Mouse (Mus musculus): Measurements from ENCODE around the gene Acbd3. TPM values are rescaled to one million over a fixed set of nuclear protein-coding genes. Genes with fewer than 3 reads are reported as not detected.

The Acbd3 gene
- total and polyA plus RNA-seq, 3 experiments = 14.5 to 23.5 (median 22.4) TPM

DNA sequence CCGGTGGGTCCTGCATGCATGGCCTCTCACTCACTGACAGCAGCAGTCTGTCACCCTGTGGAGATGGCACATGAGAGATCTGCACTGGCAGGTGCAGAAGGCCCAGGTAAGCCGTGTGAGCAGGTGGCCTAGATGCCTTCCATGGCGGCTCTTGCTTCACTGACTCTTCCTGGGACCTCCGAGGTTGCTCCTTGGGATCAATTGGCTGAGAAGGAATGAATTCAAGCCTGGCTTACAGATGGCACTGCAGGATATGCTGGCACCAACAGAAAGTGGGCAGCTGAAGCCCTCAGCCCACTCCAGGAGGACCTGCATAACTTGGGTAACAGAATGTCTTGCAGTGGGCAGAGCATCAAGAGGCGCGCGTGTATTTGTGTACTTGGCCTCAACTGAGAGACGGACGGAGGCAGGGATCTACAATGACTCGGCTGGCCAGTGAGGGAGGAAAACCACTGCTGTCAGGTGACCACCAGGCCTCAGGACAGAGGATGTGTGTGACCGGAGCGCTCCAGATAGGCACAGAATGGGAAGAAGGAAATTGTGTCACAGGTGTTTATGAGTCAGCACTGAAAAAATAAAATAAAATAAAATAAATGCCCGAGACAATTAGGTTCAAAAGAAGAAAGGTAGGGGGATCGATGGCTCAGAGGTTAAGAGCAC, 66.1 kb downstream of the Acbd3 start:
- H3K4me2 ChIP-seq (ENCODE audit: insufficient read depth, low read depth, poor library complexity, severe bottlenecking) = no peak overlapping the region
- no peak overlapping the region for H3K9ac ChIP-seq (ENCODE audit: insufficient read depth, low read depth)
- H3K27ac ChIP-seq (ENCODE audit: insufficient read depth, low read depth) = no peak overlapping the region
- H3K27me3 ChIP-seq (replicated peaks) = no peaks in the 10 kb centered on the region
- dilution Hi-C loops (cut with MboI; ENCODE audit: extremely low pct_ligation_motif_present, extremely low pct_unique_long_range_greater_than_20kb, low sequenced_read_pairs) (no loop called here), in situ Hi-C loops (cut with MboI; ENCODE audit: low pct_ligation_motif_present, low pct_unique_long_range_greater_than_20kb, low sequenced_read_pairs) (no loop called here)
- no peaks in the 10 kb centered on the region for H3K79me2 ChIP-seq (replicated peaks; ENCODE audit: control insufficient read depth, extremely low read depth, insufficient read depth, poor library complexity, severe bottlenecking)
- no peak overlapping the region for H3K4me3 ChIP-seq (replicated peaks in 1 of 3; ENCODE audit: low read depth in 2 of 3, low read length in 2 of 3, poor library complexity in 1 of 3)
- no peak for TF ChIP-seq POLR2A (IDR thresholded peaks at IDR 0.05; ENCODE audit: low read depth, low read length)
- TF ChIP-seq IRF4 (IDR thresholded peaks at IDR 0.05; ENCODE audit: low read depth, low read length) = no peak
- TF ChIP-seq JUN (IDR thresholded peaks at IDR 0.05; ENCODE audit: insufficient read depth, low read depth, low read length) = no peak
- TF ChIP-seq CTCF (conservative IDR thresholded peaks at IDR 0.05 in 1 of 2, IDR thresholded peaks at IDR 0.05 in 1 of 2; ENCODE audit: low read depth in 2 of 2, low read length in 2 of 2) = no peak
- no peak for TF ChIP-seq MAX (IDR thresholded peaks at IDR 0.05; ENCODE audit: low read length)
- no peak for TF ChIP-seq MAZ (IDR thresholded peaks at IDR 0.05; ENCODE audit: low read depth, low read length)
- TF ChIP-seq RCOR1 (conservative IDR thresholded peaks at IDR 0.05; ENCODE audit: low read depth, low read length) = no peak
- TF ChIP-seq CHD2 (IDR thresholded peaks at IDR 0.05; ENCODE audit: low read length) = no peak
- TF ChIP-seq POLR2AphosphoS2 (IDR thresholded peaks at IDR 0.05; ENCODE audit: low read depth, low read length) = no peak
- TF ChIP-seq NELFE (IDR thresholded peaks at IDR 0.05; ENCODE audit: low read depth, low read length) = no peak
- no peak for TF ChIP-seq ZC3H11A (IDR thresholded peaks at IDR 0.05; ENCODE audit: low read depth, low read length)
- no peak for TF ChIP-seq ZNF384 (IDR thresholded peaks at IDR 0.05; ENCODE audit: low read depth, low read length)
- TF ChIP-seq JUND (conservative IDR thresholded peaks at IDR 0.05; ENCODE audit: low read depth, low read length) = no peak
- no peak for TF ChIP-seq UBTF (IDR thresholded peaks at IDR 0.05; ENCODE audit: low read depth, low read length)
- TF ChIP-seq MXI1 (IDR thresholded peaks at IDR 0.05; ENCODE audit: low read depth, low read length) = no peak
- TF ChIP-seq GABPA (IDR thresholded peaks at IDR 0.05; ENCODE audit: insufficient replicate concordance, low read depth, low read length) = no peak
- TF ChIP-seq NRF1 (IDR thresholded peaks at IDR 0.05; ENCODE audit: low read depth, low read length) = no peak
- no peak for DNase-seq (ENCODE audit: extremely low read depth)
- no peaks in the 10 kb centered on the region for H3K36me3 ChIP-seq (replicated peaks in 1 of 2; ENCODE audit: control insufficient read depth in 1 of 2, insufficient read depth in 1 of 2, low read length in 1 of 2)
- H3K9me3 ChIP-seq (replicated peaks; ENCODE audit: low read length) = peaks cover 5% of the 10 kb centered on the region
- H3K4me1 ChIP-seq (ENCODE audit: control insufficient read depth in 1 of 2, insufficient read depth in 2 of 2) = peaks cover 2 to 6% of the 10 kb centered on the region in 2 experiments; a peak in 2 of 4 replicates

DNA sequence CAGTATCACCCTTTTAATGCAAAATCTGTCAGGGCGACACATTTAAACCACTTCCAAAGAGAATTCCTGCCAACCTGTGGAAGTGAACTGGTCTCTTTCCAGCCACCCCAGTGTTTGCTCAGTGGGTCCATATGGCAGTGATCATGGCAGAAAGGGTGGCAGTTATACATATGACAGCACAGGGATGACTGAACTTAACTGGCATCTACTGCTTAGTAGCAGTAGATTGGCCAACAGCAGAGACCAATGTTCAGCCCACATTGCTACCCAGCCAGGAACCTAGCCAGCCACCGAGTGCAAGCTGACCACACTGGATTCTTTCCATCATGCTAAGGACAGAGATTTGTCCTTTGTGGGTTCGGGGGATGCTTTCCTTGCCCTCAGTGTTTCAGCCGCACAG, 67.0 kb downstream of the Acbd3 start:
- H3K9me3 ChIP-seq (replicated peaks; ENCODE audit: low read length) = peaks cover 5% of the 10 kb centered on the region
- H3K79me2 ChIP-seq (replicated peaks; ENCODE audit: control insufficient read depth, extremely low read depth, insufficient read depth, poor library complexity, severe bottlenecking) = no peaks in the 10 kb centered on the region
- H3K9ac ChIP-seq (ENCODE audit: insufficient read depth, low read depth) = no peak overlapping the region
- no peaks in the 10 kb centered on the region for H3K36me3 ChIP-seq (replicated peaks in 1 of 2; ENCODE audit: control insufficient read depth in 1 of 2, insufficient read depth in 1 of 2, low read length in 1 of 2)
- no peak overlapping the region for H3K27ac ChIP-seq (ENCODE audit: insufficient read depth, low read depth)
- no peak for DNase-seq (ENCODE audit: extremely low read depth)
- no peak overlapping the region for H3K4me2 ChIP-seq (ENCODE audit: insufficient read depth, low read depth, poor library complexity, severe bottlenecking)
- peaks cover 2 to 6% of the 10 kb centered on the region in 2 experiments; a peak in 2 of 4 replicates for H3K4me1 ChIP-seq (ENCODE audit: control insufficient read depth in 1 of 2, insufficient read depth in 2 of 2)
- dilution Hi-C loops (cut with MboI; ENCODE audit: extremely low pct_ligation_motif_present, extremely low pct_unique_long_range_greater_than_20kb, low sequenced_read_pairs) = no loop called here
- no peaks in the 10 kb centered on the region for H3K27me3 ChIP-seq (replicated peaks)
- in situ Hi-C loops (cut with MboI; ENCODE audit: low pct_ligation_motif_present, low pct_unique_long_range_greater_than_20kb, low sequenced_read_pairs) = no loop called here
- no peak overlapping the region for H3K4me3 ChIP-seq (replicated peaks in 1 of 3; ENCODE audit: low read depth in 2 of 3, low read length in 2 of 3, poor library complexity in 1 of 3)
- TF ChIP-seq HCFC1 (IDR thresholded peaks at IDR 0.05; ENCODE audit: low read depth, low read length) (no peak), NELFE (IDR thresholded peaks at IDR 0.05; ENCODE audit: low read depth, low read length) (no peak), IRF4 (IDR thresholded peaks at IDR 0.05; ENCODE audit: low read depth, low read length) (no peak), MAZ (IDR thresholded peaks at IDR 0.05; ENCODE audit: low read depth, low read length) (no peak), EP300 (IDR thresholded peaks at IDR 0.05; ENCODE audit: low read length) (no peak), SIN3A (IDR thresholded peaks at IDR 0.05; ENCODE audit: low read length) (no peak), USF1 (IDR thresholded peaks at IDR 0.05; ENCODE audit: low read depth, low read length) (no peak), MXI1 (IDR thresholded peaks at IDR 0.05; ENCODE audit: low read depth, low read length) (no peak), CHD1 (IDR thresholded peaks at IDR 0.05; ENCODE audit: low read depth, low read length) (no peak), USF2 (conservative IDR thresholded peaks at IDR 0.05; ENCODE audit: low read depth, low read length) (no peak), JUN (IDR thresholded peaks at IDR 0.05; ENCODE audit: insufficient read depth, low read depth, low read length) (no peak), ETS1 (conservative IDR thresholded peaks at IDR 0.05; ENCODE audit: low read depth, low read length) (no peak)
